Mouse (Mus musculus): Measurements from ENCODE around the gene Alkbh3.

Gene Alkbh3

DNA sequence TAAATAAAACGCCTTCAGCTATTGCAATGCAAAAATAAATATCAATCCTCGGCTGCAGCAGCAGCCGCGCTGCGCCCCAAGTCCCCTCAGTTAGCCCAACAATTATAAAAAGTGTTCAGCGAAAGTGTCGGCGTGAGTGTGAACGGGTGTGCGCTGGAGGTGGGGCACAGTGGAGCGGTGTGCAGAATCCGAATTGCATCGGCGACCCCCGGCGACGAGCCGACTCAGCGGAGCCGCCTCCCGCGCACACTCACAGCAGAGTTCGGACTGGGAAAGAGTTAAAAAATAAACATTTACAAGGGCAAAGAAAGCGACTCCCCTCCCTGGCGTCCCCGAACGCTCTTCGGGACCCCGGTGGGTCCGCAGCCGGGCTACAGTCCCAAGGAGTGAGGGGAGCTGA, 54.7 kb downstream of the Alkbh3 start:
- no peak for DNase-seq (ENCODE audit: extremely low spot score, low read depth, low spot score)

DNA sequence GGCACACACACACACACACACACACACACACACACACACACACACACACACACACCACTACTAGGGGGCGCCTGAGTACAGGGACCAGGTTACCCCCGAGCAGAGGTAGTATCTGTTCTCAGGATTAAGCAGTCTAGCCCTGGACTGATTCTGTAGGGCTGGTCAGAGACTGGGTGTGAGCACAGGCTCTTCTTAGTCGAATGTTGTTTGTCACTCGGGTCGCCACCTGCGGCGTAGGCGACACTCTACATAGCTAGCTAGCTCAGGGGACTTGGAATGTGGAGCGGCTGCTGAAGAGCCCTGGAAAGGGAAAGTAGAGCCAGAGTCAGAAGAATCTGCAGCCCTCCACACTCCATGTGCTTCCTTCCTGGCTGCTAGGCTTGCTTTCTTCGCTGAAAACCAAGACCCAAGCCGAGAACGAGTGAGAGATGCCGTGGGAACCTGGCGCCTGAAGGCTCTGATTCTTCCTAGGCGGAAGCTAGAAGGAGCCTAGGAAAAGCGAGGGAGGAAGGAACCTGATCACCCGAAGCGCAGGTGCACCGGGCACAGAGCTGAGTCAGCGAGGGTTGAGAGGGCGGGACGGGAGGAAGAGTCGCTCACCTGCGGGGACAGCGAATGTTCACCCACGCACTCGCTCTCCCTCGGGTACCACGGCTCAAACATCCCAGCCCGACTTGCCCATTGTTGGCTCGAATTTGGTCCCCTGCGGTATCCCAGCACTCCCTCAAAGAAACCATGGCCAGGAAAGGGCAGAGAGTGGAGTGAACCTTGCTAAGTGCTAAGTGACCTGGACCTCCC, 55.6 kb downstream of the Alkbh3 start:
- no peak for DNase-seq (ENCODE audit: extremely low spot score, low read depth, low spot score)

DNA sequence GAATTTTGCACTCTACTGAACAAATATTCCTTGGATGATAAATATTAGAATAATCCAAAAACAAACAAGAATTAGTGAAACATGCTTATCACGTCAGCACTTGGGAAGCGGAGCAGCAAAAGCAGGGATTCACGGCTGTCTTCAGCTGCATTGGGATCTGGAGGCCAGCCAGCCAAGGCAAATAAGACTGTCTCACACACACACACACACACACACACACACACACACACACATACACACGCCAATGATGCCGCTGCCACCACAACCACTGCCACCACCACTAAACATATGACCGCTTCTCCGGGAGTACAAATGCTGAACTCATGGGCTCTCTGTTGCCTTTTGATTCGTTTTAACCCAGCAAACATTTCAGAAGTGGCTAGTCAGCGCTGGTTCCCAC, 56.9 kb downstream of the Alkbh3 start:
- DNase-seq (ENCODE audit: extremely low spot score, low read depth, low spot score) = no peak

DNA sequence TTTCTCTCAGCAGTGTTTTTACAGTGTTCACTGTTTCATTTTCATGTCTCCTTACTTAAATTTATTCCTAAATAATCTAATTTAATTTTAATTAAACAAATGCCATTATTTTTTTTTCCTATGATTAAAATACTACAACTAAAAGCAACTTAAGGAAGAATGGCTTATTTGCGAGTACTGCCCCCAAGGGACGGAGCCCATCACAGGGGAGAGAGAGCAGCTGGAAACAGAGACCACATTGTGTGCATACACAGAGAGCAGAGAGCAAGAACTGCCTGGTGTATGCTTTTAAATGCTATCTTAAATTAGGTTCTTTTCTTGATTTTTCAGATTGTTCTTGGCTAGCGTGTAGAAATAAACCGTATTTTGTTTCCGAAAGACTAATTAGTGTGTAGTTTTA, 63.6 kb downstream of the Alkbh3 start:
- DNase-seq (ENCODE audit: extremely low spot score, low read depth, low spot score) = no peak

DNA sequence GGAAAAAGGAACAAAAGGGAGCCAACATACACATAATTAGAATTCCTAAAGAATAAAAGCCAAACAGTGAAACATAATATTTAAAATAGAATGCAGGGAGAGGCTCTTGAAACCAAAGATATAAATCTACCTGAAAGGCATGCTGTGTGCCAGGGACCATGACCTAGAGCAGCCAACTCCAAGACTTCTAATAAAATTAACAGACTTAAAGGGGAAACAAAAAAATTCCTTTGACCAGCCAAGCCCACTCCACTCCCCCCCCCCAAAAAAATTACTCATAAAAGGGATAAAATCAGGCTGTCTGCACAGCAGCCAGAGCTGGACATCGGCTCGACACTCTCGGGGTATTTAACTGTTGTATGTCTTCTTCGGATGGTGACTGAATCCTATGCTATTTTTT, 65.8 kb downstream of the Alkbh3 start:
- no peak for DNase-seq (ENCODE audit: extremely low spot score, low read depth, low spot score)

DNA sequence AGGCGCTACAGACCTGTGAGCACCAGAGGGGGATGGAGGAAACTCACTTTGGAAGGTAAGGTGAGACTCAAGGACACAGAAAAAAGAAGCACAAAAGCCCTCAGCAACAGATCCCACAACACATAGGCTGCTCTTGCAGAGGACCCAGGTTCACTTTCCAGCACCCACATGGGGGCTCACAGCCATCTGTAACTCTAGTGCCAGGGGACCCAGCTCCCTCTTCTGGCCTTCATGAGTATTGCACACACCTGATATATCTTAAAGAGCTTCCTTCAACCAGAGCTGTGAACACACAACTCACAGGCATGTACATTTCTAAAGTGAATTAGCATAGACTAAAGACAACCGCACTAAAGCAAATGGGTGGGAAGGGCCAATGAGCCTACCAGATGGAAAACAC, 66.5 kb downstream of the Alkbh3 start:
- no peak for DNase-seq (ENCODE audit: extremely low spot score, low read depth, low spot score)

DNA sequence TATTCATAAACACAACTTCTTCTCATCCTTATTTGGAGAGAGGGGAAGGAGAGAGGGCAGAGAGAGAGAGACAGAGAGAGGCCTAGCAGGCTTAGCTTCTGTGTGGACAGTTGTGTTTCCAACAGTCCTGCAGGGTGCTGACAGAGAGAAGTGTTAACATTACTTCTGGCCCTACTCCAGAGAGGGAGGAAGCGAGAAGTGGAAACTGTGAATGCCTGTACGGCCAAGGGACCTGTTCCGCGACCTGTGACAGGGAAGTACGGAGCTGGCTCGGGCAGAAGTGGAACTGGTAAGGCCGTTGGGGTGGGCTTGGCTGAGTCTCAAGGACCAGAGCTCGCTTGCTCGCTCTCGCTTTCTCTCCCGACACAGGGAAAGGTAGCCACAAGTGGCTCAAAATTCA, 68.9 kb downstream of the Alkbh3 start:
- no peak for DNase-seq (ENCODE audit: extremely low spot score, low read depth, low spot score)

DNA sequence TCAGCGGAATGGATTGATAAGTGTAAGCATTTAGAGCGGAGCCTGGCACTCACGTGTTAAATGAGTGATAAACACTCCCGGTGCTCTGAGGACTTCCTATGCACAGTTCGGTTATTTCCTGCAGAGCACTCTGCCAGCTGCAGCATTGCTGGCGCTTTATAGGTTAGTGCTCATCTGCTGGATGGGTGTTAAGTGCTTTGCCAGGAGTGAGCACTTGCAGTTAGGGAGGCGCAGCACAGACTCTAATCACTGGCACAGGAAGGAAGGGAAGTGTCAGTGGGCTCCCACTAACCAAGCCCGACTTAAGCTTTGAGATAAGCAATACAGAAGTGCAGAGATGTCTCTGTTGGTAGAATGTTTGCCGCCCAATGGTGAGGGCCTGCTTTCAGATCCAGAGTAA, 72.1 kb downstream of the Alkbh3 start:
- no peak for DNase-seq (ENCODE audit: extremely low spot score, low read depth, low spot score)

Data from hindlimb bud, embryonic 11.5 days (tissue).